ENCODE assay signal across 10 mouse cellular contexts in the genomic region with DNA sequence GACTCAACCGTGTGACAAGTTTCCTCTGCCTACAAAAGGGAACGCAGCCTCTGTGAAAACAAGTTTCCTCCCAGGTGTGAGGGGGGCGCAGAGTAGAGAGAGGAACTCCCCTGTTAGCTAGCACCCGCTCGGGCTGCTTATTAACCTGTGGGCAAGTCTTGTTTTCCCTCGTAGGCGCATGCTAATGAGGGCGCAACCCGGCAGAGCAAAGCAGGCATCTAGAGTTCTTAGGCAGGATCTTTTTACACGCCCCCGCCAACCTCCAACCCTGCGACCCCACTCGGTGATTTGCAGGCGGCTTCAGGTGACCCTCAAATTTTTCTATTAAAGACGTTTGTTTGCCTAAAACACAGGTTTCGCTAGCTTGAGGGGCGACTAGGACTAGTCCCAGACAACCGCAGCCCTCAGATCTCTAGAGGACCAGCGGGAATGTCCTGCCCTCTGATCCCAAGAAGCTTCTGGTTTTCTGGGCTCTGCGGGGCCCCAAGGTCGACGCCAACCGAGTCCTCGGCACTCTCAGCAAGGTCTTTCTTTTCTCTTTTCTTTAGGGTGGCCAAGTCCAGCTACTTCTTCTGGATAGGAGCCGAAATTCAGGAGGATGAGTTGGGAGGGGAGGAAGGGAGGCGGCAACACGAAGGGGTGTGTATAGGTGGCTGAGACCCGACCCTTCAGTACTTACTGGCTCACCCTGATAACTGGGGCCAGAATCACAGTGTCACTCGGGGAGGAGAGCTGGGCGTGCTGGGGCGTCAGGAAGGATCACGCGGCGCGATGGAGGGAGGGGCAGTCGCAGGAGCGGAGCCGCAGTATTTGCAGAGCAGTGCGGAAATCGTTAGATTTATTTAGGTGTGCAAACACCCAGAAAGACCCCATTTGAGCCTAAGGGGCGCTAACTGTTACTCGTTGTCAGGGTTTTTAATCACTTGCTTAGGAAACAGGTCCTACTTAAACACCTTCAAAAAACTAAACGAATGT. TPM values are rescaled to one million over a fixed set of nuclear protein-coding genes. Genes with fewer than 3 reads are reported as not detected.
DNase-seq lines count a peak whose midpoint lies in the region; ATAC-seq and TF ChIP-seq lines count a peak whose summit lies in the region.
"Had no signal": no experiment of that assay in that cellular context is flagged by ENCODE, and none has a peak within 500 bp of the region (broad histone marks: within the 10 kb centered on the region; RNA-seq: fewer than 3 reads in every experiment).

No protein-coding gene starts in this region.

- peaks cover 28% of the 10 kb centered on the region for H3K27me3 ChIP-seq in stomach, postnatal 0 days (ENCODE audit: control insufficient read depth, insufficient read depth, low read length)

- H3K36me3 ChIP-seq in stomach, postnatal 0 days (ENCODE audit: control insufficient read depth, insufficient read depth, low read length), result no peaks in the 10 kb centered on the region
- H3K36me3 ChIP-seq: lung, embryonic 15.5 days had no signal

- no peak for TF ChIP-seq CTCF in stomach, postnatal 0 days (IDR thresholded peaks at IDR 0.05; ENCODE audit: low read depth)

- no peaks in the 10 kb centered on the region for H3K4me1 ChIP-seq in stomach, postnatal 0 days (replicated peaks; ENCODE audit: control insufficient read depth, insufficient read depth)

- peak; percentile 25 for DNase-seq in right cerebral cortex, postnatal 25 days
- no peak for DNase-seq in right cerebral cortex, adult 18-20 months
- DNase-seq in forelimb bud, embryonic 11.5 days (ENCODE audit: low read depth, low spot score), result peak; percentile 48
- DNase-seq in kidney, postnatal 4 days, result peak; percentile 80 to 87
- DNase-seq in stomach, postnatal 0 days (ENCODE audit: low spot score), result peak; percentile 35
- DNase-seq in adrenal gland, adult 8-10 months, result no peak
- DNase-seq in adrenal gland, adult 2 months, result no peak
- DNase-seq in cerebellum, adult 8-10 months, result no peak
- DNase-seq: thymus, postnatal 14 days had no signal

- H3K9ac ChIP-seq in stomach, postnatal 0 days (ENCODE audit: low read length), result no peak overlapping the region
- H3K9ac ChIP-seq: lung, embryonic 15.5 days had no signal

- TF ChIP-seq EP300 in stomach, postnatal 0 days (optimal IDR thresholded peaks at IDR 0.05), result no peak

- 2% methylated on average over 43 of the region's 43 CpGs for WGBS in stomach, postnatal 0 days

- H3K27ac ChIP-seq in stomach, postnatal 0 days (replicated peaks), result no peak overlapping the region
- H3K27ac ChIP-seq: lung, embryonic 15.5 days had no signal

- no peak overlapping the region for H3K4me2 ChIP-seq in stomach, postnatal 0 days (replicated peaks; ENCODE audit: low read depth)
- H3K4me2 ChIP-seq: lung, embryonic 15.5 days had no signal

- no peaks in the 10 kb centered on the region for H3K9me3 ChIP-seq in stomach, postnatal 0 days (ENCODE audit: control insufficient read depth, low read length)
- H3K9me3 ChIP-seq: lung, embryonic 15.5 days had no signal

- ATAC-seq in stomach, postnatal 0 days (ENCODE audit: low FRiP score, low TSS enrichment), result no peak

- no peak overlapping the region for H3K4me3 ChIP-seq in stomach, postnatal 0 days (ENCODE audit: low read depth, low read length)
- H3K4me3 ChIP-seq: lung, embryonic 15.5 days had no signal

RNA-seq across cellular contexts. Expression of gene Sim1, which starts 8.5 kb away (rescaled TPM):
- not detected in 2 replicates for polyA plus RNA-seq in stomach, postnatal 0 days (2015; fragmentation: Nextera tagmentation; extraction: Ambion mirVana)
- not detected for total RNA-seq in adrenal gland, adult 8-10 months (2022)
- total RNA-seq in adrenal gland, adult 2 months (2021), result not detected
- not detected in 2 replicates for polyA plus RNA-seq in adrenal gland, adult 2 months (2012; rRNA removed)
- polyA plus RNA-seq: lung, embryonic 15.5 days had no signal

Comparison
In these comparisons a context has a peak if more than half of its experiments do, and no peak if none do; other contexts are left out.
1. DNase-seq: peak in right cerebral cortex, postnatal 25 days (single experiment), forelimb bud, embryonic 11.5 days (single experiment), kidney, postnatal 4 days (2 of 2) and stomach, postnatal 0 days (single experiment); none in right cerebral cortex, adult 18-20 months (single experiment), adrenal gland, adult 8-10 months (single experiment), adrenal gland, adult 2 months (single experiment) and cerebellum, adult 8-10 months (single experiment).